Mouse (Mus musculus) lung, postnatal 0 days (tissue): ENCODE results near the gene Ccdc39. TPM values are rescaled to one million over a fixed set of nuclear protein-coding genes. Genes with fewer than 3 reads are reported as not detected.

Experiments used
- ATAC-seq: fragments of 200-750 bp; cut with Nextera tagmentation; 2 replicates; pipeline ENCODE4 v1.8.0; 2017; ENCODE audit warnings: moderate library complexity
- DNase-seq: peaks from one replicate; pipeline ENCODE4 v3.0.0-alpha.2; 2016; ENCODE audit warnings: low spot score
- H3K27ac ChIP-seq: fragments of 300-500 bp; sonication (generic); 2 replicates; pipeline ENCODE4 v1.5.1; 2014; ENCODE audit warnings: antibody characterized with exemption, mild to moderate bottlenecking, low read length, mixed read lengths
- H3K27me3 ChIP-seq: fragments of 300-500 bp; sonication (generic); replicated peaks from 2 replicates; pipeline ENCODE4 v1.6.1; 2014; ENCODE audit warnings: low read length, mixed read lengths; ENCODE audit not compliant: insufficient read depth
- H3K36me3 ChIP-seq: fragments of 300-500 bp; sonication (generic); 2 replicates; pipeline ENCODE4 v1.6.1; 2014; ENCODE audit warnings: low read length, mixed read lengths; ENCODE audit not compliant: insufficient read depth
- H3K4me1 ChIP-seq: fragments of 300-500 bp; sonication (generic); 2 replicates; pipeline ENCODE4 v1.6.1; 2014; ENCODE audit warnings: antibody characterized with exemption, low read depth, low read length, mixed read lengths; ENCODE audit not compliant: insufficient read depth
- H3K4me2 ChIP-seq: fragments of 300-500 bp; sonication (generic); replicated peaks from 2 replicates; pipeline ENCODE4 v1.6.1; 2014; ENCODE audit warnings: low read depth, mild to moderate bottlenecking, low read length, moderate library complexity, mixed read lengths
- H3K4me3 ChIP-seq: fragments of 300-500 bp; sonication (generic); 2 replicates; pipeline ENCODE4 v1.5.1; 2014; ENCODE audit warnings: low read depth, low read length
- H3K9ac ChIP-seq: fragments of 300-500 bp; sonication (generic); replicated peaks from 2 replicates; pipeline ENCODE4 v1.6.1; 2014; ENCODE audit warnings: low read depth, mild to moderate bottlenecking
- H3K9me3 ChIP-seq: fragments of 300-500 bp; sonication (generic); 2 replicates; pipeline ENCODE4 v1.6.1; 2016; ENCODE audit warnings: low read length, mixed read lengths
- CTCF ChIP-seq: IDR thresholded peaks from 2 replicates; pipeline ENCODE4 v1.5.1; 2016; ENCODE audit warnings: antibody characterized with exemption, mild to moderate bottlenecking
- EP300 ChIP-seq: IDR thresholded peaks from 2 replicates; pipeline ENCODE4 v1.6.1; 2016; ENCODE audit warnings: antibody characterized with exemption, mild to moderate bottlenecking, control low read depth
- WGBS: fragments of 180-500 bp; shearing (Covaris S2); extraction: QIAGEN DNeasy Blood & Tissue Kit; methylation state at CpG from one replicate; pipeline ENCODE4 v1.1.7; 2014; 5-methylcytosine and 5-hydroxymethylcytosine counted together
- polyA plus RNA-seq: library from polyadenylated mRNA; unstranded; fragments of >200 nt; fragmentation: Nextera tagmentation; extraction: Ambion mirVana; gene quantifications from 2 replicates; pipeline ENCODE4 v1.2.1, GENCODE M21; 2015

Gene Ccdc39
- polyA plus RNA-seq, 1 experiment from 2014 or later = 6.4 TPM

DNA sequence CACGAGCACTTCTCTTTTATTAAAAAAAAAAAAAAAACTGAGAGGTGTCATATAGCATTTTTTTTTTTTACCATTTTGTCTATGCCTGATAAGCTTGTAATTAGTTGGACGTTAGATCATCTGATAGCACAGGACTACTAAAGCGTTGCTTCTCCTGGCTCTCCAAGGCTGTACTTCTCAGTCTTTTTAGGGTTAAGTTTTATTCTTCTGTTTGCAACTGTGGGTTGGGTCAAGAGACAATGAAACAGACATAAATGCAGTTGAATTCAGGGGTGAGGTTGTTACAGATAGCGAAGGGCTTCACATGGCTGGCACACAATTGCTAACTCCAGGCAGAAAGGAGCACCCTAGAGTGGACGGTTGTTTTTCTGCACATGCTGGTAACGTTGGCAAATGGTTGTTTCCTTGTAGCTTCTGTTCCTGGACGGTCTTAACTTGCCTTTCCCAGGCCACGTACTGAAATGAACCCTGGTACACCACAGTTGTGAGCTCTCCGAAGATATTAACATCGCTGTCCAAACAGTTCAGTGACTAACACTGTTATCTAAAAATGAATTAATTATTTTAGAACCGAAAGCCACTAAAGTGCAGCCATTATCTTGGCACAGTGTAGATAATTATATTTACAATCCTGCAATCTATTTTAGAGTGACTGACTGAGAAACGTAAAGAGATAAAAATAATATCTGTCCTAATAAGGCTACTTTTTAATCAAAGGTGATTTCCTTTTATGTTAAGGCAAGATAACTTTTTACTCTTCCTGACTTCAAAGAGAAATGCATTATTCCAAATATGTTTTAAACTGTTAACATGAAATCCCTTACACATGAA is 30.6 kb upstream of the Ccdc39 start:
- Histone ChIP-seq H3K27ac (no peak overlapping the region), H3K9ac (no peak overlapping the region), H3K4me3 (no peak overlapping the region), H3K27me3 (no peaks in the 10 kb centered on the region), H3K9me3 (no peaks in the 10 kb centered on the region), H3K36me3 (no peaks in the 10 kb centered on the region), H3K4me2 (no peak overlapping the region), H3K4me1 (no peaks in the 10 kb centered on the region)
- TF ChIP-seq CTCF = no peak
- TF ChIP-seq EP300 = no peak
- no peak for ATAC-seq
- no peak for DNase-seq
- 44% methylated on average over 12 of the region's 12 CpGs for WGBS

DNA sequence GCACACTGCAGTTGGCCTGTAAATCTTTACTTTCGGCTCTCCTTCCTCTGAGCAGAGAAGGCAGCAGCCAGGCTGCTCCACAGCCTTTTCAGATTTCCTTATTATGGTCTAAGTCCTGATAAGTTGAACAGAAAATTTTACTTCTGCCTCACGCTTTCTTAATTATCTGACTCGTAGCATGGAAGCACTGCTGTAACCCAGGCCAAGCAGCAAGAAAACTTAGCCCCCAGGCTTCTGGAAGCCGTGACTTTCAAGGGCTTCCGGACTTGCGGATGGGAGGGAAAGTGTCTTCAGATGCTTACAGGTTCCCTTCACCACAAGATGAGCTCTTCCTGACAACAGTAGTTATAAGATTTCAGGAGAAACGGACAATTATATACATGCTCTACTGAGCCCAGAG is 29.7 kb upstream of the Ccdc39 start:
- 75% methylated on average over 7 of the region's 7 CpGs for WGBS

DNA sequence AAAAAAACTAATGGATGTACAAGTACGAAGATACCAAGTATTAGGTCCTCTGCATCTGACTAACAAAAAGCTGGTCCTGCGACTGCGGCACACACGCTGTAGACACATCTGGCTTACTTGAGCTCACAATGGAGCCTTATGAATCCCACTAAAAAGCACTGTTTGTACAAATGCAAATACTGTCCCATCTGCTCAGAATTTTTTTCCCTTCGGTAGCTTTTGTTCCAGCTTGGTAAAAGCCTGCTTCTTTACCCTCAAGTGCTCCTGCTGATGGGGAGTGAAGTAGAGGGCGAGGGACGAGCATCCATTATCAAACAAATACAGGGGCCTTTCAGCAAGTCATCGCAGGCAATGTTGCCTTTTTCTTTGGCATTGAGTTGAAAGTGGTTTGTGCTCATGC is 29.3 kb upstream of the Ccdc39 start:
- no peaks in the 10 kb centered on the region for H3K27me3 ChIP-seq
- 76% methylated on average over 8 of the region's 8 CpGs for WGBS
- H3K4me2 ChIP-seq = no peak overlapping the region
- H3K4me1 ChIP-seq = no peaks in the 10 kb centered on the region
- no peak overlapping the region for H3K27ac ChIP-seq
- H3K9ac ChIP-seq = no peak overlapping the region
- H3K4me3 ChIP-seq = no peak overlapping the region
- DNase-seq (no peak), ATAC-seq (no peak)
- no peak for TF ChIP-seq CTCF
- no peak for TF ChIP-seq EP300
- H3K36me3 ChIP-seq = no peaks in the 10 kb centered on the region
- H3K9me3 ChIP-seq = no peaks in the 10 kb centered on the region

More for the DNA sequence above, 29.7 kb upstream of the Ccdc39 start:
- no peak overlapping the region for H3K4me3 ChIP-seq
- no peaks in the 10 kb centered on the region for H3K9me3 ChIP-seq
- no peaks in the 10 kb centered on the region for H3K27me3 ChIP-seq
- DNase-seq = no peak
- no peak overlapping the region for H3K27ac ChIP-seq
- no peak overlapping the region for H3K9ac ChIP-seq
- no peaks in the 10 kb centered on the region for H3K36me3 ChIP-seq
- TF ChIP-seq CTCF = no peak
- TF ChIP-seq EP300 = no peak
- ATAC-seq = no peak
- H3K4me1 ChIP-seq = no peaks in the 10 kb centered on the region
- H3K4me2 ChIP-seq = no peak overlapping the region

DNA sequence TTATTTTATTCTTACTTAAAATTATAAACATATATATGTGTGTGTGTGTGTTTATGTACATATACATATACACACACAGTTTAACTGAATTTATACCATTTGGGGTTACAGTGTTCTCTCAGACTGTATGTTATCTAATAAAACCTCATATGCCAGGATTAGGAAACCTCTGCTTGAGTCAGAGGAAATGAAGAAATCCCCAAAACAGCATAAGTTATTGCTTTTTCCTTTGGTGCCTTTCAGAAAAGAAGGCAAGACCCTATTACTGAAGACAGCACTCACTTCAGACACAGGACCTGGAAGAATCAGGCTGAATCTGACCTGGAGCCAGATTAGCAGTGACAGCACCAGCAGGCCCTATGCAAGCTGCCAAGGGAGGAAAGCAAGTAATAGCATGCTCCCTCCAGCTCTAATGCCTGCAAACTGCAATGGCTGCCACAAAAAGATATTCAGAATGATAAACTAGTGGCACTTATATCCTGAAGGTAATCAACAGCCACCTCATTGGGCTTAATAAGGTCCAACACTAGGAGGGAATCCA is 20.0 kb upstream of the Ccdc39 start:
- Histone ChIP-seq H3K4me3 (no peak overlapping the region), H3K36me3 (no peaks in the 10 kb centered on the region), H3K4me2 (no peak overlapping the region), H3K9ac (no peak overlapping the region), H3K27ac (no peak overlapping the region), H3K9me3 (no peaks in the 10 kb centered on the region), H3K27me3 (no peaks in the 10 kb centered on the region), H3K4me1 (no peaks in the 10 kb centered on the region)
- ATAC-seq = no peak
- no peak for DNase-seq
- TF ChIP-seq CTCF (no peak), EP300 (no peak)

DNA sequence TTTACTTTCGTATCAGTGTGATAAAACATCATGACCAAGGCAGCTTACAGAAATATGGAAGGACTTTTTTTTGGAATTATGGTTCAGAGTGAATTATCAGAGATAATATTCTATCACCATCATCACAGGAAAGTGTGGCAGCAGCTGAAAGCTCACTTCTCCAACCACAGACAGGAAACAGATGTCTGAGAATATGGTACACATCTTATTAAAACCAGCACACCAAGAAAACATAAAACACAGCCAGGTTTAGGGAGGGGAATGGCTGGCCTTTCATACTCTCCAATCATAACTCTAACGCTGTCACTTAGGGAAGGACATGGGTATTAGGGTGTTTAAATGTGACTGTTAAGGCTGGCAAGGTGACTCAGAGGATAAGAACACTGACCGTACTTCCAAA is 14.8 kb upstream of the Ccdc39 start:
- 72% methylated on average over 3 of the region's 3 CpGs for WGBS
- TF ChIP-seq CTCF (no peak), EP300 (no peak)
- Histone ChIP-seq H3K4me3 (no peak overlapping the region), H3K9me3 (no peaks in the 10 kb centered on the region), H3K36me3 (no peaks in the 10 kb centered on the region), H3K9ac (no peak overlapping the region), H3K4me2 (no peak overlapping the region), H3K27ac (no peak overlapping the region), H3K4me1 (no peaks in the 10 kb centered on the region), H3K27me3 (no peaks in the 10 kb centered on the region)
- no peak for DNase-seq
- ATAC-seq = no peak

DNA sequence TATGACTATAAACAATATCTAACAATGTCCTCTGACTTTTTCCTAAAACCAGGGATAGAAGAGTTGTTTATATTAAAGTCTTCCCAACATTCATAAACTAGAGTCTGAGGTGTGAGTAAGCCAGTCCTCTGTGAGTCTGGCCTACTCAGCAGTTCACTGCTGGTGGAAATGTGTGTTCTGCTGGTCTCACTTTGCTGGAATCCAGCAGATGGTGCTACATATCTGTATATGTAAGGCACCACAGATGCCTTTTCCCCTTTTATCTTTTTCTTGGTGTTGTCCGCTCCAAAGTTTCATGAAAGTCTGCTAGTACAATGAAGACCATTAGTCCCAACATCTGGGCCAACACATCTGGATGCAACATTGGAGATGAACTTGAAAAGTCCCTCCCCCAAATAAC is 9.0 kb upstream of the Ccdc39 start:
- no peak for TF ChIP-seq EP300
- peak; percentile 16; the same call in 1 of the 2 replicates for TF ChIP-seq CTCF
- Histone ChIP-seq H3K4me2 (no peak overlapping the region), H3K9ac (no peak overlapping the region), H3K27me3 (no peaks in the 10 kb centered on the region), H3K36me3 (no peaks in the 10 kb centered on the region), H3K9me3 (no peaks in the 10 kb centered on the region), H3K4me3 (no peak overlapping the region), H3K27ac (no peak overlapping the region), H3K4me1 (no peaks in the 10 kb centered on the region)
- DNase-seq (no peak), ATAC-seq (no peak)
- 65% methylated on average over 1 of the region's 1 CpGs for WGBS
